Mouse (Mus musculus) midbrain, postnatal 0 days (tissue): ENCODE data around the gene Pax9. TPM values are rescaled to one million over a fixed set of nuclear protein-coding genes. Genes with fewer than 3 reads are reported as not detected.

Source experiments
- ATAC-seq: fragments of 200-750 bp; cut with Nextera tagmentation; 2 replicates; pipeline ENCODE4 v1.8.0; 2017; ENCODE audit warnings: moderate number of reproducible peaks, mild to moderate bottlenecking, moderate TSS enrichment, moderate library complexity; ENCODE audit not compliant: low FRiP score
- DNase-seq: peaks from one replicate; pipeline ENCODE4 v3.0.0-alpha.2; 2015; ENCODE audit warnings: low spot score
- H3K27ac ChIP-seq: fragments of 300-500 bp; sonication (generic); 2 replicates; pipeline ENCODE4 v1.5.1; 2014; ENCODE audit warnings: low read depth, mild to moderate bottlenecking, low read length, mixed read lengths
- H3K27me3 ChIP-seq: fragments of 300-500 bp; sonication (generic); 2 replicates; pipeline ENCODE4 v1.6.1; 2014; ENCODE audit warnings: low read length, control low read depth, mixed read lengths; ENCODE audit not compliant: insufficient read depth
- H3K36me3 ChIP-seq: fragments of 300-500 bp; sonication (generic); 2 replicates; pipeline ENCODE4 v1.6.1; 2014; ENCODE audit warnings: low read length, control low read depth, mixed read lengths; ENCODE audit not compliant: insufficient read depth
- H3K4me1 ChIP-seq: fragments of 300-500 bp; sonication (generic); 2 replicates; pipeline ENCODE4 v1.6.1; 2014; ENCODE audit warnings: mild to moderate bottlenecking, control low read depth, antibody characterized with exemption, low read length, mixed read lengths; ENCODE audit not compliant: insufficient read depth
- H3K4me2 ChIP-seq: fragments of 300-500 bp; sonication (generic); 2 replicates; pipeline ENCODE4 v1.6.1; 2014; ENCODE audit warnings: low read depth, mild to moderate bottlenecking, low read length, mixed read lengths; ENCODE audit not compliant: poor library complexity, severe bottlenecking
- H3K4me3 ChIP-seq: fragments of 300-500 bp; sonication (generic); 2 replicates; pipeline ENCODE4 v1.5.1; 2014; ENCODE audit warnings: low read depth, mild to moderate bottlenecking, low read length, moderate library complexity
- H3K9ac ChIP-seq: fragments of 300-500 bp; sonication (generic); replicated peaks from 2 replicates; pipeline ENCODE4 v1.6.1; 2014; ENCODE audit warnings: mild to moderate bottlenecking, low read length, moderate library complexity, mixed read lengths; ENCODE audit not compliant: poor library complexity, severe bottlenecking
- H3K9me3 ChIP-seq: fragments of 300-500 bp; sonication (generic); 2 replicates; pipeline ENCODE4 v1.6.1; 2016; ENCODE audit warnings: low read length, control low read depth
- CTCF ChIP-seq: IDR thresholded peaks from 2 replicates; pipeline ENCODE4 v1.5.1; 2016; ENCODE audit warnings: antibody characterized with exemption, mild to moderate bottlenecking
- WGBS: fragments of 180-500 bp; shearing (Covaris S2); extraction: QIAGEN DNeasy Blood & Tissue Kit; methylation state at CpG from one replicate; pipeline ENCODE4 v1.1.7; 2014; 5-methylcytosine and 5-hydroxymethylcytosine counted together
- polyA plus RNA-seq: library from polyadenylated mRNA; unstranded; fragments of >200 nt; fragmentation: Nextera tagmentation; extraction: Ambion mirVana; gene quantifications from 2 replicates; pipeline ENCODE4 v1.2.1, GENCODE M21; 2015
- total RNA-seq: library from RNA; depleted of rRNA; stranded (reverse); fragments of >200 nt; gene quantifications from 2 replicates; pipeline ENCODE4 v1.2.3, GENCODE M21; 2014

Gene Pax9
- total and polyA plus RNA-seq, 2 experiments from 2014 or later, result not detected

- Histone ChIP-seq H3K4me1 (no peaks in the 10 kb centered on the region), H3K4me2 (no peak overlapping the region), H3K9ac (no peak overlapping the region), H3K27ac (no peak overlapping the region), H3K4me3 (no peak overlapping the region), H3K36me3 (no peaks in the 10 kb centered on the region), H3K27me3 (peaks cover 93% of the 10 kb centered on the region), H3K9me3 (no peaks in the 10 kb centered on the region)
- DNase-seq (no peak), ATAC-seq (no peak)
- no peak for TF ChIP-seq CTCF
- 1% methylated on average over 16 of the region's 16 CpGs for WGBS
Measured at GRCm38 (mm10) chr12:56690366-56690765, 1.2 kb upstream of the Pax9 start.

DNA sequence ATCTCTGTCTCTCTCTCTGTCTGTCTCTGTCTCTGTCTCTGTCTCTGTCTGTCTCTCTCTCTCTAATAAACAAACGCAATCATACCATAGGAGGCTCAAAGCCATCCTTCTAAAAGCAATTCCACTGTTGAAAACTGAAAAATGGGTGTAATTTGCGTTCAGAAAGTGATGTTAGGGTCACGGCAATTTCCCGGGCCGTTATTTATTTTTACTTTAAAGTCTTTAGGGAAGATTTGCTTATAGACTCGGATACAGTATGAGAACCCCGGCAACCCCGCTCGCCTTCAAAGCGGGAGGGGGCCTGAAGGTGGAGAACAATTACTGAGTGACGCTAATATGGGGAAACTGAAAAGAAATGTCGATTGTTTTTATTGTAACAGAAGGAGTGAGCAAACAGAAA lies 566 bp upstream of the Pax9 start:
- Histone ChIP-seq H3K27me3 (peaks cover 93% of the 10 kb centered on the region), H3K27ac (no peak overlapping the region), H3K9me3 (no peaks in the 10 kb centered on the region), H3K4me2 (no peak overlapping the region), H3K9ac (no peak overlapping the region), H3K36me3 (no peaks in the 10 kb centered on the region), H3K4me1 (no peaks in the 10 kb centered on the region), H3K4me3 (no peak overlapping the region)
- DNase-seq (no peak), ATAC-seq (no peak)
- 1% methylated on average over 12 of the region's 12 CpGs for WGBS
- no peak for TF ChIP-seq CTCF

- ATAC-seq, result no peak
- no peaks in the 10 kb centered on the region for H3K9me3 ChIP-seq
- 4% methylated on average over 19 of the region's 19 CpGs for WGBS
- H3K4me2 ChIP-seq, result no peak overlapping the region
- H3K9ac ChIP-seq, result no peak overlapping the region
- TF ChIP-seq CTCF, result no peak
- no peak for DNase-seq
- H3K27me3 ChIP-seq, result peaks cover 95% of the 10 kb centered on the region
- H3K36me3 ChIP-seq, result no peaks in the 10 kb centered on the region
- H3K4me3 ChIP-seq, result no peak overlapping the region
- H3K4me1 ChIP-seq, result 0 out of 2 replicates have a peak, but pooled peaks cover 4% of the 10 kb centered on the region
- no peak overlapping the region for H3K27ac ChIP-seq
Measured at GRCm38 (mm10) chr12:56692536-56692935, 969 bp downstream of the Pax9 start.

DNA sequence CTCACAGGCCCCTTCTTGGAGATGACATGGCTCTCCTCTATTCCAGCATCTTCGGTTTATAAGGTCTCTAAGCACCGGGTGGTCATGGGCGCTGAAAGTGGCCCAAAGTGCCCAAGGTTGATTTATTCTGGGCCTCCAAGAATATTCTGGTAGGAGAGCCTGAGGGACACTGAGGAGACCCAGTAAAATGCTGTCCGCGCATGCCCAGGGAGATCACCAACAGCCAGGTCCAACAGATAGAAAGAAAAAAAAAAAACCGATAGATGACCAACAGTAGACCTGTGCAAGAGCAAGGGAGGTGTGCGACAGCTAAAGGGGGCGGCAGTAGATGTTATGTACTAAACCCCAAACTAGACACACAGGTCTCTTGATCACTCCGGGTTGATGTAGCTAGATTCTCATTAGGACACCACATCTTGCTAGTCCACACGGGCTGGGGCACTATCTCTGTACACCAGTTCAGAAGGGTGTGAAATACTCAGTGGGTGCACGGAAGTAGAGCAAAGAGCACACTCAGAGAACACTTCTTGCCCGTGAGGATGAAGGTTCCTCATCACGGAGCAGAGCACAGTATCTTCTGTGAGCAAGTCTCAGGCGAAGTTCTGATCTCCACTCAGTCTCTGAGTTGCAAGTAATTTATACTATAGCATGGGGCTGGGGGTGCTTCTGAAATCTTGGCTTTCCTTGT lies 2.0 kb downstream of the Pax9 start:
- H3K27me3 ChIP-seq, result peaks cover 95% of the 10 kb centered on the region
- H3K36me3 ChIP-seq, result no peaks in the 10 kb centered on the region
- WGBS, result 6% methylated on average over 14 of the region's 14 CpGs
- H3K4me1 ChIP-seq, result 0 out of 2 replicates have a peak, but pooled peaks cover 4% of the 10 kb centered on the region
- DNase-seq (no peak), ATAC-seq (no peak)
- no peaks in the 10 kb centered on the region for H3K9me3 ChIP-seq
- H3K27ac ChIP-seq, result no peak overlapping the region
- no peak overlapping the region for H3K4me2 ChIP-seq
- no peak overlapping the region for H3K9ac ChIP-seq
- no peak for TF ChIP-seq CTCF
- H3K4me3 ChIP-seq, result no peak overlapping the region

DNA sequence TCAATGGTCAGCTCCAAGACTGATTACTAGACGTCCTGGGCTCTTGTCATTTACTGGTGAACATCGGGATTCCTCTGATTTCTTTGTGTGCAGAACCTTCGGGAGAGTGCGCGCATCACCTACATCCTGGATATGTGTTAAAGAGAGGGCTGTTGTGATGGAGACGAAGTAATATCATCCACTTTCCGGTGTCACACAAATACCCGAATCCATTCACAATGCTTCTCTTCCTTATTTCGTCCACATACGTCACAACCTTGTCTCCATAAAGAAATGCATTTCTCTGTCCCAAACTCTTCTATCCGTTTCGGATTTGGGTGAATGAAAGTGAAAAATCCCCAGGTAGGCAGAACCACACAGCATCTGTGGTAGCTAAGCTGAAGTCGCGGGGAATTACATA lies 2.8 kb downstream of the Pax9 start:
- no peak overlapping the region for H3K4me2 ChIP-seq
- H3K4me1 ChIP-seq, result 0 out of 2 replicates have a peak, but pooled peaks cover 4% of the 10 kb centered on the region
- no peak overlapping the region for H3K27ac ChIP-seq
- ATAC-seq (no peak), DNase-seq (no peak)
- H3K9me3 ChIP-seq, result no peaks in the 10 kb centered on the region
- no peaks in the 10 kb centered on the region for H3K36me3 ChIP-seq
- 4% methylated on average over 14 of the region's 14 CpGs for WGBS
- H3K9ac ChIP-seq, result no peak overlapping the region
- no peak overlapping the region for H3K4me3 ChIP-seq
- peaks cover 92% of the 10 kb centered on the region for H3K27me3 ChIP-seq
- no peak for TF ChIP-seq CTCF

GRCm38 (mm10) chr12:56694936-56695335 lies 3.4 kb downstream of the Pax9 start:
- 0 out of 2 replicates have a peak, but pooled peaks cover 4% of the 10 kb centered on the region for H3K4me1 ChIP-seq
- H3K4me3 ChIP-seq, result no peak overlapping the region
- DNase-seq, result no peak
- peaks cover 92% of the 10 kb centered on the region for H3K27me3 ChIP-seq
- no peak overlapping the region for H3K27ac ChIP-seq
- TF ChIP-seq CTCF, result no peak
- no peak overlapping the region for H3K9ac ChIP-seq
- H3K4me2 ChIP-seq, result no peak overlapping the region
- H3K9me3 ChIP-seq, result no peaks in the 10 kb centered on the region
- whole genome bisulfite sequencing, result under 1% methylated on average over 11 of the region's 11 CpGs
- ATAC-seq, result no peak
- no peaks in the 10 kb centered on the region for H3K36me3 ChIP-seq
